Mouse (Mus musculus): Measurements from ENCODE around the gene Rapgef4.

GRCm38 (mm10) chr2:72297716-72298082 lies 316.7 kb downstream of the Rapgef4 start:
- TF ChIP-seq ZNF384 (IDR thresholded peaks at IDR 0.05; ENCODE audit: low read depth, low read length) (no peak), MAFK (IDR thresholded peaks at IDR 0.05; ENCODE audit: insufficient read depth, low read depth, low read length) (no peak)

Measured in ES-E14 (cell line).